Mouse (Mus musculus) intestine, embryonic 14.5 days (tissue): Measurements from ENCODE around the gene Shroom1. TPM values are rescaled to one million over a fixed set of nuclear protein-coding genes. Genes with fewer than 3 reads are reported as not detected.
A peak's percentile ranks its signal among the peaks of the same experiment; 100 is the strongest.

ENCODE experiments used
- ATAC-seq: fragments of 200-750 bp; cut with Nextera tagmentation; replicated peaks from 2 replicates; pipeline ENCODE4 v1.8.0; 2017; ENCODE audit warnings: low read depth, moderate number of reproducible peaks, moderate TSS enrichment, moderate library complexity; ENCODE audit not compliant: low FRiP score, low TSS enrichment
- DNase-seq: peaks from one replicate; pipeline ENCODE4 v3.0.0-alpha.2; 2018; ENCODE audit warnings: low spot score
- H3K27ac ChIP-seq: fragments of 300-500 bp; sonication (generic); 2 replicates; pipeline ENCODE4 v1.5.1; 2014; ENCODE audit warnings: low read depth, mild to moderate bottlenecking, control low read depth
- H3K27me3 ChIP-seq: fragments of 300-500 bp; sonication (generic); replicated peaks from 2 replicates; pipeline ENCODE4 v1.6.1; 2014; ENCODE audit warnings: low read length, control low read depth; ENCODE audit not compliant: control insufficient read depth, insufficient read depth
- H3K36me3 ChIP-seq: fragments of 300-500 bp; sonication (generic); 2 replicates; pipeline ENCODE4 v1.6.1; 2014; ENCODE audit warnings: low read length, control low read depth; ENCODE audit not compliant: control insufficient read depth, insufficient read depth
- H3K4me1 ChIP-seq: fragments of 300-500 bp; sonication (generic); replicated peaks from 2 replicates; pipeline ENCODE4 v1.6.1; 2014; ENCODE audit warnings: low read length, control low read depth, mixed read lengths; ENCODE audit not compliant: control insufficient read depth, insufficient read depth
- H3K4me2 ChIP-seq: fragments of 300-500 bp; sonication (generic); 2 replicates; pipeline ENCODE4 v1.6.1; 2014; ENCODE audit warnings: low read length
- H3K4me3 ChIP-seq: fragments of 300-500 bp; sonication (generic); 2 replicates; pipeline ENCODE4 v1.5.1; 2014; ENCODE audit warnings: low read depth, low read length, control low read depth, mixed read lengths
- H3K9ac ChIP-seq: fragments of 300-500 bp; sonication (generic); 2 replicates; pipeline ENCODE4 v1.6.1; 2014; ENCODE audit warnings: mild to moderate bottlenecking, low read length
- H3K9me3 ChIP-seq: fragments of 300-500 bp; sonication (generic); 2 replicates; pipeline ENCODE4 v1.6.1; 2016; ENCODE audit warnings: low read length, control low read depth; ENCODE audit not compliant: control insufficient read depth
- WGBS: fragments of 180-500 bp; shearing (Covaris S2); extraction: QIAGEN DNeasy Blood & Tissue Kit; methylation state at CpG from one replicate; pipeline ENCODE4 v1.1.7; 2014; 5-methylcytosine and 5-hydroxymethylcytosine counted together
- polyA plus RNA-seq: library from polyadenylated mRNA; unstranded; fragments of >200 nt; fragmentation: Nextera tagmentation; extraction: Ambion mirVana; gene quantifications from 2 replicates; pipeline ENCODE4 v1.2.1, GENCODE M21; 2014

Gene Shroom1
- polyA plus RNA-seq, 1 experiment from 2014 or later, result 0.97 TPM

GRCm38 (mm10) chr11:53435504-53435903, 21.5 kb upstream of the Shroom1 start:
- 80% methylated on average over 8 of the region's 8 CpGs for WGBS
- Histone ChIP-seq H3K4me3 (no peak overlapping the region), H3K4me2 (no peak overlapping the region), H3K27me3 (no peaks in the 10 kb centered on the region), H3K4me1 (no peaks in the 10 kb centered on the region; the same call in 1 of the 2 replicates), H3K27ac (no peak overlapping the region), H3K9ac (no peak overlapping the region), H3K9me3 (no peaks in the 10 kb centered on the region), H3K36me3 (no peaks in the 10 kb centered on the region)
- DNase-seq (no peak), ATAC-seq (no peak)

- 86% methylated on average over 6 of the region's 6 CpGs for WGBS
- no peaks in the 10 kb centered on the region for H3K36me3 ChIP-seq
Measured at GRCm38 (mm10) chr11:53436338-53436737, 20.7 kb upstream of the Shroom1 start.

GRCm38 (mm10) chr11:53441921-53442320, 15.1 kb upstream of the Shroom1 start:
- H3K9me3 ChIP-seq, result no peaks in the 10 kb centered on the region
- H3K9ac ChIP-seq, result no peak overlapping the region
- H3K4me2 ChIP-seq, result no peak overlapping the region
- no peaks in the 10 kb centered on the region for H3K27me3 ChIP-seq
- no peak overlapping the region for H3K27ac ChIP-seq
- no peaks in the 10 kb centered on the region for H3K4me1 ChIP-seq
- ATAC-seq (no peak), DNase-seq (no peak)
- 31% methylated on average over 12 of the region's 12 CpGs for WGBS
- H3K4me3 ChIP-seq, result no peak overlapping the region
- H3K36me3 ChIP-seq, result no peaks in the 10 kb centered on the region

More at GRCm38 (mm10) chr11:53436338-53436737, 20.7 kb upstream of the Shroom1 start:
- Histone ChIP-seq H3K4me2 (no peak overlapping the region), H3K27ac (no peak overlapping the region), H3K9me3 (no peaks in the 10 kb centered on the region), H3K4me1 (no peaks in the 10 kb centered on the region; the same call in 1 of the 2 replicates), H3K9ac (no peak overlapping the region), H3K4me3 (no peak overlapping the region), H3K27me3 (no peaks in the 10 kb centered on the region)
- DNase-seq, result no peak
- ATAC-seq, result no peak

- DNase-seq (no peak), ATAC-seq (no peak)
- Histone ChIP-seq H3K36me3 (no peaks in the 10 kb centered on the region), H3K27ac (no peak overlapping the region), H3K9ac (no peak overlapping the region), H3K9me3 (no peaks in the 10 kb centered on the region), H3K4me2 (no peak overlapping the region), H3K27me3 (no peaks in the 10 kb centered on the region), H3K4me3 (no peak overlapping the region), H3K4me1 (no peaks in the 10 kb centered on the region)
- WGBS, result 41% methylated on average over 6 of the region's 6 CpGs
Measured at GRCm38 (mm10) chr11:53443861-53444260, 13.1 kb upstream of the Shroom1 start.

- no peaks in the 10 kb centered on the region for H3K27me3 ChIP-seq
- no peak overlapping the region for H3K4me3 ChIP-seq
- H3K4me2 ChIP-seq, result no peak overlapping the region
- no peaks in the 10 kb centered on the region; the same call in 1 of the 2 replicates for H3K4me1 ChIP-seq
- no peak overlapping the region for H3K9ac ChIP-seq
- DNase-seq (no peak), ATAC-seq (no peak)
- WGBS, result 54% methylated on average over 13 of the region's 13 CpGs
- H3K36me3 ChIP-seq, result no peaks in the 10 kb centered on the region
- H3K9me3 ChIP-seq, result no peaks in the 10 kb centered on the region
- H3K27ac ChIP-seq, result no peak overlapping the region
Measured at GRCm38 (mm10) chr11:53445562-53445961, 11.4 kb upstream of the Shroom1 start.

GRCm38 (mm10) chr11:53446183-53446582, 10.8 kb upstream of the Shroom1 start:
- no peak overlapping the region for H3K4me2 ChIP-seq
- H3K4me3 ChIP-seq, result no peak overlapping the region
- no peaks in the 10 kb centered on the region for H3K9me3 ChIP-seq
- H3K9ac ChIP-seq, result no peak overlapping the region
- 64% methylated on average over 13 of the region's 13 CpGs for WGBS
- no peaks in the 10 kb centered on the region; the same call in 1 of the 2 replicates for H3K4me1 ChIP-seq
- ATAC-seq (no peak), DNase-seq (no peak)
- H3K36me3 ChIP-seq, result no peaks in the 10 kb centered on the region
- H3K27ac ChIP-seq, result no peak overlapping the region
- no peaks in the 10 kb centered on the region for H3K27me3 ChIP-seq

GRCm38 (mm10) chr11:53447996-53448395, 9.0 kb upstream of the Shroom1 start:
- Histone ChIP-seq H3K27me3 (no peaks in the 10 kb centered on the region), H3K9ac (no peak overlapping the region), H3K36me3 (no peaks in the 10 kb centered on the region), H3K4me2 (no peak overlapping the region), H3K4me3 (no peak overlapping the region), H3K27ac (no peak overlapping the region), H3K4me1 (no peaks in the 10 kb centered on the region; the same call in 1 of the 2 replicates), H3K9me3 (no peaks in the 10 kb centered on the region)
- ATAC-seq (no peak), DNase-seq (no peak)
- 90% methylated on average over 8 of the region's 8 CpGs for WGBS

GRCm38 (mm10) chr11:53448529-53448928, 8.5 kb upstream of the Shroom1 start:
- Histone ChIP-seq H3K9ac (no peak overlapping the region), H3K9me3 (no peaks in the 10 kb centered on the region), H3K27me3 (no peaks in the 10 kb centered on the region), H3K4me2 (no peak overlapping the region), H3K36me3 (no peaks in the 10 kb centered on the region), H3K4me3 (no peak overlapping the region), H3K27ac (no peak overlapping the region), H3K4me1 (no peaks in the 10 kb centered on the region; the same call in 1 of the 2 replicates)
- 94% methylated on average over 1 of the region's 1 CpGs for WGBS
- no peak for ATAC-seq
- no peak for DNase-seq

GRCm38 (mm10) chr11:53450070-53450705, 6.8 kb upstream of the Shroom1 start:
- Histone ChIP-seq H3K36me3 (no peaks in the 10 kb centered on the region), H3K4me3 (no peak overlapping the region), H3K9ac (no peak overlapping the region), H3K27ac (0 out of 2 replicates have a peak overlapping the region, but pooled peaks have one; percentile 16), H3K9me3 (no peaks in the 10 kb centered on the region), H3K4me2 (peak overlapping the region; percentile 11; the same call in 1 of the 2 replicates), H3K27me3 (no peaks in the 10 kb centered on the region), H3K4me1 (no peaks in the 10 kb centered on the region; the same call in 1 of the 2 replicates)
- 41% methylated on average over 15 of the region's 15 CpGs for WGBS
- ATAC-seq (peak; percentile 38; the same call in 1 of the 2 replicates), DNase-seq (no peak)
